Mouse (Mus musculus): ENCODE results near the gene 1700014D04Rik. TPM values are rescaled to one million over a fixed set of nuclear protein-coding genes. Genes with fewer than 3 reads are reported as not detected.
"Not testable (repeated sequence)": the region's sequence is repeated elsewhere in the genome, so short reads cannot be mapped to it uniquely, and the experiment has no call there.

The 1700014D04Rik gene
- polyA plus RNA-seq (2015; fragmentation: Nextera tagmentation; extraction: Ambion mirVana), result not detected in 2 replicates

DNA sequence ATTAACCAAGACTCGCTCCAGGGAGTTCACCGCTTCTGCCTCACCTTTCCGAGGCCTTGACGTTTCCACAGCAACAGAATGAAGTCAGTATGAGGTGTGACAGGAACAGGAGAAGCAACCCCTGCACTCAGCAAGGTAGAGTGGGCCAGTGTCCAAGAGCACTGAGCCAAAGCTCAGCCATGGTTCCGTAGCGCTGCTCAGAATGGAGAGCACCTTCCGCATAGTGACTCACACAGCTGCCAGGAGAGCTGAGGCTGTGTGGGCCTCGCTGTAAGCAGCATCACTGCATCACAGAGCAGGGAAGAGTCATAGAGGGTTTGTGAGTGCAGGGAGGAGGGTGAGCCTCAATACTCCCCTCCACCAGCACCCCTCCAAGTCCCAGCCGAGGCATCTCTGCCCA, at the start of gene 1700014D04Rik:
Gene 1700014D04Rik (minus strand): TSS at position 42 of the 400 bp plus-strand sequence.
- no peaks in the 10 kb centered on the region for H3K4me1 ChIP-seq
- H3K9ac ChIP-seq, result no peak within 1 kb of the TSS
- no peaks in the 10 kb centered on the region for H3K36me3 ChIP-seq
- no peak within 1 kb of the TSS for H3K4me3 ChIP-seq (replicated peaks)
- ATAC-seq (replicated peaks; ENCODE audit: low FRiP score), result 0 out of 2 replicates have a peak, but pooled peaks have one; percentile 15
- no peak within 1 kb of the TSS for H3K4me2 ChIP-seq
- WGBS, result 79% methylated on average over 9 of the region's 9 CpGs
- H3K27ac ChIP-seq, result no peak within 1 kb of the TSS
- no peaks in the 10 kb centered on the region for H3K27me3 ChIP-seq
- no peaks in the 10 kb centered on the region for H3K9me3 ChIP-seq (replicated peaks)

DNA sequence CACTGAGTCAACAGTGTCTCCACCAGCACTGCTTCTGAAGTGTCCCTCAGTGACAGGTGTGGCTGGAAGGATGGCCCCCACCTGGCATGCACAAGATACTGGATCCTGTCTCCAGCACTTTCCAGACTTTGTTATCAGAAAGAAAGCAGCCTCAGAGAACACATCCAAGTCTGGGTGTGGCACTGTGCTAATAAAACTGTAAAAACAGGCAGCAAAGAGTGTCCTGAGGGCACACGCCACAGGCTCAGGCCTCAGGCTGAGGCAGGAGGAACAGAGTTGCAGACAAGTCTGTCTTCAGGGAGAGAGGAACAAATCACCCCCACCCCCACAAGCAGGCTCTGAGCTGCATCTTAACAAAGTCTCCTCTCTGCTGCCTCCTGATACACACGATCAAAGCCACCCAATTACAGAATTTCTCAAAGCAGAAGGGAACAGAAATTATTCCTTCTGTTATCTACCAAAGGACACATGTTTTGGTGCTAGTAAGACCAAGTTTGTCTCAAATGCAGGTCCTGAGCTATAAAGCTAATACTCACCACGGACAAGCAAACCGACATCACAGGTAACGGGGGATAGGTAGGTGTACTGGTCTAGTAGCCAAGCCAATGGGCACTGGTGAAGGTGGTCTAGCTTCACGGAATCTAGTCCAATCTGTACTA, 49.4 kb upstream of the 1700014D04Rik start:
- Histone ChIP-seq H3K27ac (no peak overlapping the region), H3K36me3 (peaks cover 99% of the 10 kb centered on the region), H3K9ac (no peak overlapping the region), H3K27me3 (no peaks in the 10 kb centered on the region), H3K4me1 (no peaks in the 10 kb centered on the region), H3K4me2 (no peak overlapping the region), H3K9me3 (replicated peaks) (no peaks in the 10 kb centered on the region), H3K4me3 (replicated peaks) (no peak overlapping the region)
- peak; percentile 66; the same call in 1 of the 2 replicates for ATAC-seq (replicated peaks; ENCODE audit: low FRiP score)
- 91% methylated on average over 6 of the region's 6 CpGs for WGBS

DNA sequence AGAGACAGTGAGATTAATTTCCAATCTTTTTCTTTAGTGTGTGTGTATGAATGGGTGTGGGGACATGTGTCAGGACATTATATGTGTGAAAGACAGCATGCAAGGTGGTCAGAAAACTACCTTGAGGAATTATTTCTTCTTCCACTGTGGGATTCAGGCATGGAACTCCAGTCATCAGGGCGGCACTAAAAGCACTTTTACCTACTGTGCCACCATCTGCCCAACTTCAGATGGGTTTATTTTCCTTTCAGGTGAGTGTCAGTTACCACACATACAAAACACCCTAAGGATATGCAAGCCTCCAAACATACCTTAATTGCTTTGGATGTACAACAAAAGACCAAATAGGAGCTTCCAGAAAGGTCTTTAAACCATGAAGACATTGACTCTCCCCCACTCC, 48.2 kb upstream of the 1700014D04Rik start:
- Histone ChIP-seq H3K4me2 (no peak overlapping the region), H3K9ac (no peak overlapping the region), H3K4me1 (no peaks in the 10 kb centered on the region), H3K36me3 (peaks cover 99% of the 10 kb centered on the region), H3K27ac (no peak overlapping the region), H3K27me3 (no peaks in the 10 kb centered on the region), H3K4me3 (replicated peaks) (no peak overlapping the region), H3K9me3 (replicated peaks) (no peaks in the 10 kb centered on the region)
- WGBS, result 89% methylated on average over 1 of the region's 1 CpGs
- no peak for ATAC-seq (replicated peaks; ENCODE audit: low FRiP score)

DNA sequence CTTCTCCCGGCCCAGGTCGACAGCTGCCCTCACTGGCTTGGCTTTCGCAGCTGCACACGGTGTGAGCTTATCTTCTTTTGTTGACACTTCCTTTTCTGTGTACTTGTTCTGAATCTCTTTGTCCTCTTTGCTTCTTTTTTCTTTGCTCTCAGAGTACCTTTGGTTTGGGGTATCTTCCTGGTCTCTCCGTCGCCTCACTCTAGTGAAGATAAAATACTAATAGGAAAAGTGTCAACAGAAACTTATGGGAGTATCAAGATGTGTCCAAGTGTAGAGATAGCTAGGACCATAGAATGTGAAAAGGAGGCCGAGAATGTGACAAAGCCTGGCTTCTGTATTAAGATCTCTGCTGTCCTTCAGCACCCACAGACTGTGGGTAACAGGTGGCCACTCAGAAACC, 35.6 kb upstream of the 1700014D04Rik start, which contains the start of gene Gm49354:
Gene Gm49354 (minus strand): TSS at position 101 of the 400 bp plus-strand sequence.
- 92% methylated on average over 7 of the region's 7 CpGs for WGBS
- Histone ChIP-seq H3K36me3 (peaks cover 99% of the 10 kb centered on the region), H3K27me3 (no peaks in the 10 kb centered on the region), H3K4me1 (no peaks in the 10 kb centered on the region), H3K4me2 (no peak within 1 kb of the TSS), H3K9ac (no peak within 1 kb of the TSS), H3K9me3 (replicated peaks) (no peaks in the 10 kb centered on the region), H3K4me3 (replicated peaks) (no peak within 1 kb of the TSS), H3K27ac (no peak within 1 kb of the TSS)
- no peak for ATAC-seq (replicated peaks; ENCODE audit: low FRiP score)

DNA sequence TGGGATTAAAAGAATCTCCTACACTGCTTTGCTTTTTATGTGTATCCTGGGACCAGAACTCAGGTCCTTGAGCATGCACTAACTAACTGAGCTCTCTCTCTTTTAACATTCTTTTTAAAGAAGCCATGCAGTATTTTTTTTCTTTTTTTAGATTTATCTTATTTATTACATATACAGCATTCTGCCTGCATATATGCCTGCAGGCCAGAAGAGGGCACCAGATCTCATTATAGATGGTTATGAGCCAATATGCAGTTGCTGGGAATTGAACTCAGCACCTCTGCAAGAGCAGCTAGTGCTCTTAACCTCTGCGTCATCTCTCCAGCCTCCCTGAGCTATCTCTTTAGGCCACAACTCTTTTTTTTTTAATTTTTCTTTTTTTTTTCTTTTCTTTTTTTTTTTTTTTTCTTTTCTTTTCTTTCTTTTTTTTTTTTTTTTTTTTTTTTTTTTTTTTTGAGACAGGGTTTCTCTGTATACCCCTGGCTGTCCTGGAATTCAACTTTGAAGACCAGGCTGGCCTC, 33.3 kb upstream of the 1700014D04Rik start:
- H3K27me3 ChIP-seq; H3K9ac ChIP-seq; H3K4me2 ChIP-seq; H3K27ac ChIP-seq; H3K4me1 ChIP-seq; H3K4me3 ChIP-seq (replicated peaks); ATAC-seq (replicated peaks; ENCODE audit: low FRiP score); H3K9me3 ChIP-seq (replicated peaks): not testable (repeated sequence)
- 95% methylated on average over 1 of the region's 1 CpGs for WGBS
- peaks cover 99% of the 10 kb centered on the region for H3K36me3 ChIP-seq

DNA sequence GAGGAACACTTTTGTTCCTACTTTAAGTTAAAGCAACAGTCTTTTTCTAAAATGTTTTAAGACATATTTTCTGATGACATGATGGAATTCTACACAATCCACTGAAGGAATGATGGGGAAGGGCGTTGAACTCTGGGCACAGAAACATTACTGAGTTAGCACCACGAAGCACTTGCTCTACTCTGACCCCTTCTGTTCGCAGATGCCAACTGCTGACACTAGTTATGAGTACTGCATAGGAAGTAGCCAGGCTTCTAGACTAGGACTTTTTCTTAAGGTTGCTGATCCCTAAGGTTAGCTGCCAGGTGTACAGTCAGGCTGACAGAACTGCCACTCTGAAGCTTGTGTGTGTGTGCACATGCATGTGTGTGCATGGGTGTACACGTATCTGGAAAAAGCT, 32.7 kb upstream of the 1700014D04Rik start:
- Histone ChIP-seq H3K27me3 (no peaks in the 10 kb centered on the region), H3K9ac (no peak overlapping the region), H3K4me1 (no peaks in the 10 kb centered on the region), H3K36me3 (peaks cover 96% of the 10 kb centered on the region), H3K9me3 (replicated peaks) (no peaks in the 10 kb centered on the region), H3K4me3 (replicated peaks) (no peak overlapping the region), H3K4me2 (no peak overlapping the region), H3K27ac (no peak overlapping the region)
- 88% methylated on average over 4 of the region's 4 CpGs for WGBS
- no peak for ATAC-seq (replicated peaks; ENCODE audit: low FRiP score)

DNA sequence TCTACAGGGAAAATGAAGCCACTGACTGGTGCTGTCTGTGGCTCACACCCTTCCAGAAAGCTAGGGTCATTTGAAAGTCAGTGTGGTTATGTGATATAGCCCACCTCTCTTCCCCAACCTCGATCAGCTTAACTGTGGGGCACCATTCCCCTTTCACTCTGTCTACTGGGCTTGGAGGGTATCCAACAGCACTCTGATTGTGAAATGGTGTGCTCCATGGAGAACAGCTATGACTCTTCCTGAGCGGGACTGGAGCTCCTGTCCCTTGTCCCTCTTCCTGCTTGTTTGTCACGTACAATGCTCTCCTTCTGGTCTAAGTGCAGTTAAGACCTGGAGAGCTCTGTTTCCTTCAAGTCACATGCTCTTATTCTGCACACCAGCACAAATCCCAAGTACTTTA, 28.6 kb upstream of the 1700014D04Rik start:
- H3K4me3 ChIP-seq (replicated peaks), result no peak overlapping the region
- no peak overlapping the region for H3K4me2 ChIP-seq
- ATAC-seq (replicated peaks; ENCODE audit: low FRiP score), result no peak
- no peaks in the 10 kb centered on the region for H3K9me3 ChIP-seq (replicated peaks)
- H3K27me3 ChIP-seq, result no peaks in the 10 kb centered on the region
- peaks cover 81% of the 10 kb centered on the region for H3K36me3 ChIP-seq
- 84% methylated on average over 3 of the region's 3 CpGs for WGBS
- no peak overlapping the region for H3K27ac ChIP-seq
- H3K9ac ChIP-seq, result no peak overlapping the region
- H3K4me1 ChIP-seq, result peaks cover 14% of the 10 kb centered on the region

DNA sequence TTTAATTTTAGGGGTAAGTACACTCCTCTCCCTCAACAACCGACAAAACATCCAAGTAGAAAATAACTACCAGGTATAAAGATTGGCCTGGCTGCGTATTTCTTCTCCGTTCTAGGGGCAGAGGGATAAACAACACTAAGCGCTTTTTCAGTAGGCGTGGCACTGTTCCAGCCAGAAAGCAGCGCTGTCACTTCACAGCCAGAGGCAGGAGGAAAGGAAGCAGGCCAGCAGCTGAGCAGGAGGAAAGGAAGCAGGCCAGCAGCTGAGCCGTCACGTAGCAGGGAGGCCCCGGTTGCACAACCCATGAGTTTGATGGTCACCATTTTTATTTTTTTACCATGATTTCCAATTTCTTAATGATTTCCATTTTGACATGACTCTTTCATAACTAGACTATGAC, 24.7 kb upstream of the 1700014D04Rik start:
- 53% methylated on average over 9 of the region's 9 CpGs for WGBS
- Histone ChIP-seq H3K9ac (no peak overlapping the region), H3K4me2 (peak overlapping the region; percentile 78), H3K9me3 (replicated peaks) (no peaks in the 10 kb centered on the region), H3K27ac (peak overlapping the region; percentile 100), H3K4me1 (peaks cover 39% of the 10 kb centered on the region), H3K4me3 (replicated peaks) (peak overlapping the region; percentile 89; the same call in 1 of the 2 replicates), H3K27me3 (no peaks in the 10 kb centered on the region), H3K36me3 (peaks cover 43% of the 10 kb centered on the region)
- ATAC-seq (replicated peaks; ENCODE audit: low FRiP score), result no peak

DNA sequence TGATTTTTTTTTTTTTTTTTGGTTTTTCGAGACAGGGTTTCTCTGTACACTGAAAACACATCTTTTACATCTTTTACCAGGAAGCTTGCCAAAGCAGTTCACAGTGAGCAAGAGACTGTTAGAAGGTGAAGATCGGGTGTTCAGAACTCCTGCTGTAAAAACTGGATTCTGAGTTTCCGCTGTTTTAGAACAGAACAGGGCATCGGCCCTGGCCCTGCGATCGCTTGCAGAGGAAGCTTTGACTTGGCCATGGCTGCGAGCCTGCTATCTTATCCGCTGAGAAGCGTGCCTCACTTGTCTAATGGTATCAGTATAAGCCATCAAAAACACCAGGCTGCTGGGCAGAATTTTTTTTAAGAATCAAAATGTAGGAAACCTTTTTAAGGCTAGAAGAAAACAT, 24.3 kb upstream of the 1700014D04Rik start:
- Histone ChIP-seq H3K36me3 (peaks cover 39% of the 10 kb centered on the region), H3K4me2 (peak overlapping the region; percentile 78), H3K4me1 (peaks cover 44% of the 10 kb centered on the region), H3K9me3 (replicated peaks) (no peaks in the 10 kb centered on the region), H3K27me3 (no peaks in the 10 kb centered on the region), H3K4me3 (replicated peaks) (peak overlapping the region; percentile 89; the same call in 1 of the 2 replicates), H3K9ac (peak overlapping the region; percentile 68; the same call in 1 of the 2 replicates), H3K27ac (peak overlapping the region; percentile 100)
- no peak for ATAC-seq (replicated peaks; ENCODE audit: low FRiP score)
- WGBS, result 60% methylated on average over 9 of the region's 9 CpGs

DNA sequence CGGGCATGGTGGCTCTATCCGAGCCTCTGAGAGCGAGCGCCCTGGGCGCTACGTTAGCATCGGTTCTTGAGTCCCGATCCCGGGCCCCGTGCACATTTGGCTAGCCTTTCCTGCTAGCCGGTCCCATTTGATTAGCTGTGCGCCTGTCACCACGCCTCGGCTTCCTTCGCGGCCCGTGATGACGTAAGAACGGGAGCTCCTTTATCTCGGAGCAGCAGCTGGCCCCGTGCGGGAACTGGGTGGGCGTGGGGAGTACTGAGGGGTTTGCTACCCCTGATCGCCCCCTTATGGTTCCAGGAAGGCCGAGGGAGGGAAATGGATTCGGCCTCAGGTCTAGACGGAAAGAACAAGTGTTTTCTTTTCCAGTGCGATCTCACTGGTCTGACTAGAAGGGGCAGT, 23.6 kb upstream of the 1700014D04Rik start:
- peak overlapping the region; percentile 68 for H3K9ac ChIP-seq
- H3K27me3 ChIP-seq, result no peaks in the 10 kb centered on the region
- H3K4me1 ChIP-seq, result peaks cover 48% of the 10 kb centered on the region
- no peaks in the 10 kb centered on the region for H3K9me3 ChIP-seq (replicated peaks)
- H3K4me2 ChIP-seq, result peak overlapping the region; percentile 78
- peak; percentile 84 for ATAC-seq (replicated peaks; ENCODE audit: low FRiP score)
- peaks cover 33% of the 10 kb centered on the region for H3K36me3 ChIP-seq
- peak overlapping the region; percentile 100 for H3K27ac ChIP-seq
- peak overlapping the region; percentile 89 for H3K4me3 ChIP-seq (replicated peaks)
- WGBS, result under 1% methylated on average over 28 of the region's 28 CpGs

DNA sequence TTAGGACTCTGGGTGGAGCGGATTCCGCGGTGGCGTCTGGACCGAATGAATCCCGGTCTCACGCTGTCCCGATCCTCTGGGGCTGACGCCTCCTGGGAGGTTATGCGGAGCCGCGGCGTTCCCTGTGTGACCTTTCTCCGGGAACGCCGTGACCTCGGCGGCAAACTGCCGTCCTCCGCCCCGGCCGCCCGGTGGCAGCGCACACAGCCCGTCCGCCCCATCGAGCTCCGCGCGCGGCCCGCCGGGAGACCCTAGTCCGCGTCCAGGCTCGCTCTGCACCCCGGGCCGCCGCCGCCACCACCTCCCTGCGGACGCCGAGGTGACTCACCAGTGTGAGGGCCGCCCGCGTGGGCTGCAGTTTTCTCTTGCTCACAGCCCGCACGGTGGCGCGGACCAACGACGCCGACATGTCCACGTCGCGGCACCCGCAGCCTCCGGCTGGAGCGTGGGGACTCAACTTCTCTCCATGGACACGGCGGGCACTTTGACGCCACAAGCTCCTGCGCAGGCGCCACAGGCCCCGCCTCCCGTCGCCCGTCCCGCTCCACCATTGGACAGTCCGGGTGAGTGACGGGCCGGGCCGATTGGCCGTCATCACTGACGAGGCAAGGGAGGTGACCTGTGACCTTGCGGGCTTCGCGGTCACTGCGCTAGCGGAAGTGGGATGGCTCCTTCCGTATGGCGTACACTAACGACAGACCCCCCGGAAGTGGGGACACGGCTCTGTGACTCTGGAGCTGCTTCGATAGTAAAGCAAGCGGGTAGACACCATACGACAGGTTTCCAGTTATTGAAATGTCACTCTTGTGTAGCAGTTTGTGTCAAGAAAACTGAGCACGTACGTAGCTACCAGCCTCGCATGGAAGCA, 23.0 kb upstream of the 1700014D04Rik start, which contains the start of gene Isca1:
Gene Isca1 (minus strand): TSS at position 515 of the 868 bp plus-strand sequence.
- H3K9me3 ChIP-seq (replicated peaks), result no peaks in the 10 kb centered on the region
- H3K4me1 ChIP-seq, result peaks cover 48% of the 10 kb centered on the region
- peak within 1 kb of the TSS; percentile 100 for H3K27ac ChIP-seq
- under 1% methylated on average over 90 of the region's 91 CpGs for WGBS
- H3K9ac ChIP-seq, result peak within 1 kb of the TSS; percentile 92
- peak; percentile 97 for ATAC-seq (replicated peaks; ENCODE audit: low FRiP score)
- H3K36me3 ChIP-seq, result peaks cover 27% of the 10 kb centered on the region
- peak within 1 kb of the TSS; percentile 89 for H3K4me3 ChIP-seq (replicated peaks)
- peak within 1 kb of the TSS; percentile 78 for H3K4me2 ChIP-seq
- H3K27me3 ChIP-seq, result no peaks in the 10 kb centered on the region

DNA sequence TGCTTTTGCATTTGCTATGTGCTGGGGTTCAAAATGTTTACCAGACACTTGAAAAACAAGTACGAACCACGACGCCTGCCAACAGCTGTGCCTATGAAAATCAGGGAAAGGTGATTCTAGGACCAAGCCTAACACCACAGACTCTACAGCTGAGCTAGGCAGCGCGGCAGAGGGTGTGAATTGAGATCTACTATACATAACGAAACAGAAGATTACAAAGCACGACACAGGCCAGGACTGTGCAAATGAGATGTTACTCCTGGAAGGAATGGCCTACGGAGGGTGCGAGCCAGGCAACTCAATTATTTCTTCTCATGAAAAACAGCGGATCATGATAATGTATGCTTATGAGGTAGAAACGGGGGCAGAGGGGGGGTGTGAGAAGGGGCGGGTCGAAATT, 22.0 kb upstream of the 1700014D04Rik start:
- H3K9ac ChIP-seq, result peak overlapping the region; percentile 92
- H3K4me2 ChIP-seq, result peak overlapping the region; percentile 78
- H3K4me3 ChIP-seq (replicated peaks), result peak overlapping the region; percentile 89
- peak overlapping the region; percentile 100; the same call in 1 of the 2 replicates for H3K27ac ChIP-seq
- no peak for ATAC-seq (replicated peaks; ENCODE audit: low FRiP score)
- no peaks in the 10 kb centered on the region for H3K9me3 ChIP-seq (replicated peaks)
- no peaks in the 10 kb centered on the region for H3K27me3 ChIP-seq
- WGBS, result 33% methylated on average over 13 of the region's 13 CpGs
- peaks cover 51% of the 10 kb centered on the region for H3K4me1 ChIP-seq
- H3K36me3 ChIP-seq, result peaks cover 21% of the 10 kb centered on the region

Measured in kidney, embryonic 15.5 days (tissue).